Mouse (Mus musculus) liver, embryonic 16.5 days (tissue): ENCODE results near the gene Cdk1. TPM values are rescaled to one million over a fixed set of nuclear protein-coding genes. Genes with fewer than 3 reads are reported as not detected.
"Not testable (repeated sequence)": the region's sequence is repeated elsewhere in the genome, so short reads cannot be mapped to it uniquely, and the experiment has no call there.

ENCODE experiments used
- ATAC-seq: fragments of 200-750 bp; cut with Nextera tagmentation; 2 replicates; pipeline ENCODE4 v1.8.0; 2017; ENCODE audit warnings: low read depth, mild to moderate bottlenecking, moderate number of reproducible peaks, moderate library complexity
- H3K27ac ChIP-seq: fragments of 300-500 bp; sonication (generic); 2 replicates; pipeline ENCODE4 v1.5.1; 2014; ENCODE audit warnings: mild to moderate bottlenecking, low read length
- H3K27me3 ChIP-seq: fragments of 300-500 bp; sonication (generic); 2 replicates; pipeline ENCODE4 v1.6.1; 2014; ENCODE audit warnings: low read depth, low read length, mixed read lengths; ENCODE audit not compliant: control insufficient read depth, insufficient read depth
- H3K36me3 ChIP-seq: fragments of 300-500 bp; sonication (generic); 2 replicates; pipeline ENCODE4 v1.6.1; 2014; ENCODE audit warnings: mild to moderate bottlenecking; ENCODE audit not compliant: control insufficient read depth, insufficient read depth
- H3K4me1 ChIP-seq: fragments of 300-500 bp; sonication (generic); 2 replicates; pipeline ENCODE4 v1.6.1; 2014; ENCODE audit warnings: low read depth, low read length, mixed read lengths; ENCODE audit not compliant: control insufficient read depth
- H3K4me2 ChIP-seq: fragments of 300-500 bp; sonication (generic); 2 replicates; pipeline ENCODE4 v1.6.1; 2014; ENCODE audit warnings: low read depth, low read length, mixed read lengths
- H3K4me3 ChIP-seq: fragments of 300-500 bp; sonication (generic); 2 replicates; pipeline ENCODE4 v1.5.1; 2014; ENCODE audit warnings: low read depth, mild to moderate bottlenecking, low read length
- H3K9ac ChIP-seq: fragments of 300-500 bp; sonication (generic); 2 replicates; pipeline ENCODE4 v1.6.1; 2014; ENCODE audit warnings: low read depth, low read length
- H3K9me3 ChIP-seq: fragments of 300-500 bp; sonication (generic); replicated peaks from 2 replicates; pipeline ENCODE4 v1.6.1; 2016; ENCODE audit warnings: low read length; ENCODE audit not compliant: control insufficient read depth
- WGBS: fragments of 180-500 bp; shearing (Covaris S2); extraction: QIAGEN DNeasy Blood & Tissue Kit; methylation state at CpG from one replicate; pipeline ENCODE4 v1.1.7; 2014; ENCODE audit not compliant: insufficient replicate concordance; 5-methylcytosine and 5-hydroxymethylcytosine counted together
- polyA plus RNA-seq: library from polyadenylated mRNA; unstranded; fragments of >200 nt; fragmentation: Nextera tagmentation; extraction: Ambion mirVana; gene quantifications from 2 replicates; pipeline ENCODE4 v1.2.1, GENCODE M21; 2015

The Cdk1 gene
- polyA plus RNA-seq, 1 experiment from 2014 or later = 254 TPM

DNA sequence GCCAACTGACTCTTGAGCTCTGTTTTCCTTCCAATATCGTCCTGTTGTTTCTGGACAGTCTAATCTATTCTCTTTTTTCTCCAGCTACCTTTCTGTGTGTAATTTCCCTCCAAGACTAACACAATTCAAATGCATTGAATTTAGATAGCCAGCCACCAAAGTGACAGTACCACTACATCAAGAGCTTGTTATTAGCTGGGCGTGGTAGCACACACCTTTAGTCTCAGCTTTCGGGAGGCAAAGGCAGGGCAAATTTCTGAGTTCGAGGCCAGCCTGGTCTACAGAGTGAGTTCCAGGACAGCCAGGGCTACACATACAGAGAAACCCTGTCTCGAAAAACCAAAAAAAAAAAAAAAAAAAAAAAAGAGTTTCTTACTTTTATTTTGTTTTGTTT, 345 bp upstream of the Cdk1 start:
- peaks cover 26% of the 10 kb centered on the region for H3K4me1 ChIP-seq
- H3K4me3 ChIP-seq = peak overlapping the region; percentile 75
- peaks cover 20% of the 10 kb centered on the region for H3K36me3 ChIP-seq
- ATAC-seq = peak; percentile 40
- peak overlapping the region; percentile 74 for H3K4me2 ChIP-seq
- H3K27me3 ChIP-seq, H3K9me3 ChIP-seq: not testable (repeated sequence)
- peak overlapping the region; percentile 80 for H3K27ac ChIP-seq
- 17% methylated on average over 5 of the region's 5 CpGs for WGBS
- peak overlapping the region; percentile 52 for H3K9ac ChIP-seq

DNA sequence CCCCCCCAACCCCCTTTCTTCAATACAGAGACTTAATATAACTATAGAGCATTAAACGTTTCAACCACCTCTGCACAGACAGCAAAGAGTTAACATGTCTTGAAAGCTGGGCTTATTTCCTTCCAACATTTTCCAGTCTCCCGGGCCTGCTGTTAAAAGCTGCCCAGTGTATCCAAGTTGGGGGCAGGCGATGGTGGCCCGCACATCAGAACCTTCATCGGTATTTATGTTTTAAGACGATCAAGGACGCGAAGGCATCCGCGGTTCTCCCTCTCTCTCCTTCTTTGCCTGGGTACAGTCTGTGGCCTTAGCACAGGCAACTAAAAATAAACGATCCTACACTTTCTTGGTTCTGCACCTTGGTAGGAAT, 911 bp downstream of the Cdk1 start:
- Histone ChIP-seq H3K4me3 (peak overlapping the region; percentile 75), H3K4me2 (peak overlapping the region; percentile 74), H3K27ac (peak overlapping the region; percentile 79), H3K27me3 (no peaks in the 10 kb centered on the region), H3K36me3 (peaks cover 32% of the 10 kb centered on the region), H3K9ac (peak overlapping the region; percentile 88), H3K9me3 (no peaks in the 10 kb centered on the region), H3K4me1 (peaks cover 29% of the 10 kb centered on the region)
- 0% methylated on average over 11 of the region's 11 CpGs for WGBS
- ATAC-seq = no peak

DNA sequence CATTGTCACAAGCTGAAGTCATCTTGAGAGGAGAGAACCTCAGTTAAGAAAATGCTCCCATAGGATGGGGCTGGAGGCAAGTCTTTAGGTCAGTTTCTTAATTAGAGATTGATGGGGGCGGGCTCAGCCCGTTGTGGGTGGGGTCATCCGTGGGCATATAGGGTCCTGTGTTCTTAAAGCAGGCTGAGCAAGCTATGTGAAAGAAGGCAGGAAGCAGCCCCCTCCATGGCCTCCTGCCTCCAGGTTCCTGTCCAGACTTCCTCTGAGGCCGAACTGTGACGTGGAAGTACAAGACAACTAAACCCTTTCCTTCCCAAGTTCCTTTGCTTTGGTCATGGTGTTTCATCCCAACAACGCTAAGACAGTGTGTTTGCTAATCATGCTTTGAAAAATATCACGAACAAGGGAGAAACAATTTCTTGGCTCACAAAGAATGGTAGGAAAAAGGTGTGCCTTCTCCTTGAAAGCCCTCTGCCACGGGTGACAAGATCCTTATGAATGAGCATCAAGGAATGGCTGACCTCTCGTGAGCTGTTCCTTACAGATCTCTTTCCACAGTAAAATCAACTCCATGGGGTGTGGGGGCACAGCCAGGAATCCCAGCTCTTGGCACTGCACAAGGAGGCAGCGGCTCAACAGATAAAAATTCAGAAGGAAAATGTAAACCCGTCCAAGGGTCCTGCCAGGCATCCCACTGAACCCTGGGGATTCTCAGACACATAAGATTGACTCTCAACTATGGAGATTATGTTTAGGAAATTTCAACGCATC, 1.5 kb downstream of the Cdk1 start:
- H3K36me3 ChIP-seq = peaks cover 38% of the 10 kb centered on the region
- WGBS = 7% methylated on average over 12 of the region's 12 CpGs

DNA sequence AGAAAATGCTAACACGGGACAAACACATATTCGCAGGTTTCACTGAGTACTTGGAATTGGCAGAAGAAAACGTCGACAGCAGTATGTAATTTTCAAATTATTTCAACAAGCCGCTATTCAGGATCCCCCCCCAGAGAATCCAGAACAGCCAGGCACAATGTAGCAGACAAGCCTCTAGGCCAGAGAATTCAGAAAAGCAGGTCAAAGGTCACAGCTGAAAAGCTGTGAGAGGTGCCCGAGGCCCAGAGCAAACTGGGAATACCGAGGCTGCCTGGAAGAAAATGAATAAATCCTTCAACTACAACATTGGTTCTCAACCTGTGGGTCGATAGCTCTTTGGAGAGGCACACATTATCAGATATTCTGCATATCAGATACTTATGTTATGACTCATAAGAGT, 4.5 kb downstream of the Cdk1 start:
- no peak overlapping the region for H3K27ac ChIP-seq
- peaks cover 66% of the 10 kb centered on the region for H3K36me3 ChIP-seq
- 80% methylated on average over 8 of the region's 8 CpGs for WGBS
- no peak overlapping the region for H3K4me3 ChIP-seq
- H3K9ac ChIP-seq = no peak overlapping the region
- H3K9me3 ChIP-seq = no peaks in the 10 kb centered on the region
- H3K4me2 ChIP-seq = no peak overlapping the region
- peaks cover 31% of the 10 kb centered on the region for H3K4me1 ChIP-seq
- H3K27me3 ChIP-seq = no peaks in the 10 kb centered on the region
- no peak for ATAC-seq

More for the DNA sequence above, 1.5 kb downstream of the Cdk1 start:
- Histone ChIP-seq H3K4me3 (peak overlapping the region; percentile 75), H3K27ac (peak overlapping the region; percentile 41; the same call in 1 of the 2 replicates), H3K4me1 (peaks cover 29% of the 10 kb centered on the region), H3K4me2 (peak overlapping the region; percentile 74), H3K9ac (peak overlapping the region; percentile 88), H3K9me3 (no peaks in the 10 kb centered on the region), H3K27me3 (no peaks in the 10 kb centered on the region)
- ATAC-seq = no peak

DNA sequence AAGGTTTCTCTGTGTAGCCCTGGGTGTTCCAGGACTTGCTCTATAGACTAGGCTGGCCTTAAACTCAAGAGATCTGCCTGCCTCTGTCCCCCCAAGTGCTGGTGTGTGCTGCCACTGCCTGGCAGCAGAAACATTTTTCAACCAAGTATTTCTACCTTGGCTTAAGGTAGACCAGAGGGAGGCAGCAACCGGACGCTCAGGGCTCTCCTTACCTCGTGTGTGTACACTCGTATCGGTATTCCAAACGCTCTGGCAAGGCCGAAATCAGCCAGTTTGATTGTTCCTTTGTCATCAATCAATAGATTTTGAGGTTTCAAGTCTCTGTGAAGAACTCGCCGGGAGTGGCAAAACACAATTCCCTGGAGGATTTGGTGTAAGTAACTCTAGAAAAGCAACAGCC, 10.4 kb downstream of the Cdk1 start:
- peaks cover 4% of the 10 kb centered on the region; the same call in 1 of the 2 replicates for H3K4me1 ChIP-seq
- WGBS = 88% methylated on average over 9 of the region's 9 CpGs
- H3K27ac ChIP-seq = no peak overlapping the region
- H3K36me3 ChIP-seq = peaks cover 97% of the 10 kb centered on the region
- no peak overlapping the region for H3K4me2 ChIP-seq
- H3K9ac ChIP-seq = no peak overlapping the region
- H3K27me3 ChIP-seq = no peaks in the 10 kb centered on the region
- no peak overlapping the region for H3K4me3 ChIP-seq
- no peak for ATAC-seq
- no peaks in the 10 kb centered on the region for H3K9me3 ChIP-seq

DNA sequence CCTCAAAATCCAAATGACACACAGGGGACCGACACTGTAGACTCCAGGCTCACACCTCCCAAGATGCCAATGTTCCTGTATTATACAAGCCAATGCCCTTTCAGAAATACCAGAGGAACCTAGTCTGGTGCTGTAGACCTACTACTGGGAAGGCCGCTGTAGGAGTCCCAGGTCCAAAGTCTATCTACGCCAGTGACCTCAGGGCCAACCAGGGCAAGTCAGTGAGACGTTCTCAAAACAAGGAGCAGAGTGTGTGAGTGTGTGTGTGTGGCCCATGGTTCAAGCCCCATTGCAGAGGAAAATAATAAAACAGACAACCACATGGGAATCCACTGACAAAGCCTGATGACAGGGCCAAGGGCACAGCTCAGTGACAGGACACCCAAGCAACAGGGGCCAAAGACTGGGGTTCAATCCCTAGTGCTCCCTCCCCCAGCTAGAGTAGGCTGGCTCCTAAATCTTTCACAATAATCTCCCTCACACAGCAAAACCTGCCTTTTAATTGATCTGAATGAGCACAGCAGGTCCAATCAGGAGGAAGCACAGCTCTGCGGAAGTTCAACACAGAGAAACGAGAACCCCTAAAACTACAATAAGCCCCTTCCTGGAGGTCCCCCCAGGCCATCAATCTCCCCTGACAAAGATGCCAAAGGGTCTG, 11.0 kb downstream of the Cdk1 start:
- Histone ChIP-seq H3K36me3 (peaks cover 97% of the 10 kb centered on the region), H3K4me2 (no peak overlapping the region), H3K9me3 (no peaks in the 10 kb centered on the region), H3K4me1 (peaks cover 4% of the 10 kb centered on the region; the same call in 1 of the 2 replicates), H3K9ac (no peak overlapping the region), H3K4me3 (no peak overlapping the region), H3K27ac (no peak overlapping the region), H3K27me3 (no peaks in the 10 kb centered on the region)
- WGBS = 79% methylated on average over 6 of the region's 6 CpGs
- ATAC-seq = peak; percentile 60

DNA sequence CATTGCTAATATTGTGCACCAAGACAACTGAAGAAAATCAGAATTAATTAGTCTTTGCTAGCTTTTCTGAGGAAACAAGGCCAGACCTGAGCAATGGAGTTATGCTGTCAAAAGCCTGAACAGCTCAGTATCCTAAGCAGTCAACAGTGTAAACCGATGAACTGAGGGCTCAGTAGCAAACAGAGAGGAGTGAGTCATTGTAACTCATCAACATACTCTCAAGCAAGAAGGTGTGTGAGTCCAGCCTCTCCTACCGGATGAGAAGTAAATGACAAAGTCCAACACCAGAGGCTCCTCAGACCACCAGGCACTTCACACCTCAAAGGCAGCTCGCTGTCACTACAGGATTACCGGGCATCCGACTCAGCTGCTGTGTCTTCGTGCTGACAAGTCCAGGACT, 12.7 kb downstream of the Cdk1 start:
- Histone ChIP-seq H3K27ac (no peak overlapping the region), H3K4me1 (peaks cover 4% of the 10 kb centered on the region; the same call in 1 of the 2 replicates), H3K9me3 (no peaks in the 10 kb centered on the region), H3K36me3 (peaks cover 95% of the 10 kb centered on the region), H3K4me2 (no peak overlapping the region), H3K4me3 (no peak overlapping the region), H3K27me3 (no peaks in the 10 kb centered on the region), H3K9ac (no peak overlapping the region)
- ATAC-seq = no peak
- 96% methylated on average over 6 of the region's 6 CpGs for WGBS

DNA sequence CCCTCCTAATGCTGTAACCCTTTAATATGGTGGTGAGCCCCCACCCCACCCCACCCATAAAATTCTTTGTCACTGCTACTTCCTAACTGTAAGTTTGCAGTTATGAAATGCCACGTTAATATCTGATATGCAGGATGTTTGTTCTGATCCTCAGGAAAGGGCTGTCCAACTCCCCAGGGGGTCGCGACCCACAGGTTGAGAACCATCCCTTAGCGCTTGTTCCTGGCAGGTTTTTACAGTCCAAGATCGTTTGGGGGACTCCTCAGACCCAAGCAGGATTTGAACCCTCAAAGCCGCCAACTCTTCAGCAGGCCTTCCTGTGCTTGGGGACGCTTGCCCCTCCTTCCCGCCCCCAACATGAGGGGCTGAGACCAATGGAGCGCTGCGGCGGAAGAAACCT, 16.5 kb downstream of the Cdk1 start:
- no peak overlapping the region for H3K9ac ChIP-seq
- peaks cover 68% of the 10 kb centered on the region for H3K36me3 ChIP-seq
- no peak for ATAC-seq
- H3K27me3 ChIP-seq = no peaks in the 10 kb centered on the region
- no peak overlapping the region for H3K4me2 ChIP-seq
- H3K27ac ChIP-seq = no peak overlapping the region
- no peaks in the 10 kb centered on the region for H3K4me1 ChIP-seq
- WGBS = 86% methylated on average over 11 of the region's 11 CpGs
- no peak overlapping the region for H3K4me3 ChIP-seq
- no peaks in the 10 kb centered on the region for H3K9me3 ChIP-seq

DNA sequence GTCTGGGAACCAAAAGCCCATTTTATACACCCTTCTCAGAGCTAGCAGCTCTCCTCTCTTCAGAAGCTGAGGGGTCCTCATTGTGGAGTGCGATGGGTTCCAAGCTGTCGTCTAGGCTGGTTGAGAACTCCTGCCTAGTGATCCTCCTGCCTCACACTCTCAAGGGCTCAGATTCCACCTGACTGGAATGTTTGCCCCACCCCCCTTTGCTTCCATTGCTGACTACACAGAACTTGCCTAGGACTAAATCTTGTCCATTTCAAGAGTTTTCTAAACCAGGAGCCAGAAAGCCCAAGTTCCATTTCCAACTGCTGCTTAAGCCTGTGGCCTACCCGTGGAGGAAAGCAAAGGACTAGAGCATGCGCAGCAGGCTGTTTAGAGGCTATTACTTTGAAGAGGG, 17.1 kb downstream of the Cdk1 start:
- Histone ChIP-seq H3K9ac (no peak overlapping the region), H3K36me3 (peaks cover 62% of the 10 kb centered on the region), H3K27me3 (no peaks in the 10 kb centered on the region), H3K4me1 (no peaks in the 10 kb centered on the region), H3K27ac (no peak overlapping the region), H3K4me3 (no peak overlapping the region), H3K4me2 (no peak overlapping the region), H3K9me3 (no peaks in the 10 kb centered on the region)
- WGBS = 83% methylated on average over 4 of the region's 4 CpGs
- no peak for ATAC-seq
